Mouse (Mus musculus) gonadal fat pad, adult 2 months (tissue): Measurements from ENCODE around the gene 2200002J24Rik. TPM values are rescaled to one million over a fixed set of nuclear protein-coding genes. Genes with fewer than 3 reads are reported as not detected.

Experiments used
- DNase-seq: peaks from one replicate; pipeline ENCODE4 v3.0.0-alpha.2; 2012; ENCODE audit warnings: low read depth
- polyA plus RNA-seq: library from polyadenylated mRNA; depleted of rRNA; stranded (reverse); fragments of >200 nt; gene quantifications from 2 replicates; pipeline ENCODE4 v1.2.3, GENCODE M21; 2012; rRNA removed

2200002J24Rik gene
- polyA plus RNA-seq = 0.66 and 1.5 TPM in 2 replicates

GRCm38 (mm10) chr7:30698589-30698988 lies at the start of gene 2200002J24Rik:
Gene 2200002J24Rik (plus strand): TSS chr7:30698926.
- DNase-seq = no peak

GRCm38 (mm10) chr7:30649591-30650540 lies 48.9 kb upstream of the 2200002J24Rik start, which contains the start of gene Rbm42:
Gene Rbm42 (minus strand): TSS chr7:30650317.
- peak; percentile 90 for DNase-seq

- DNase-seq = no peak
Observed at GRCm38 (mm10) chr7:30664529-30665200, 34.1 kb upstream of the 2200002J24Rik start, which contains the start of gene Haus5. Gene Haus5 (minus strand): TSS chr7:30664994.

- no peak for DNase-seq
Observed at GRCm38 (mm10) chr7:30665321-30665720, 33.4 kb upstream of the 2200002J24Rik start.

- no peak for DNase-seq
Observed at GRCm38 (mm10) chr7:30669229-30669628, 29.5 kb upstream of the 2200002J24Rik start.

- DNase-seq = no peak
Observed at GRCm38 (mm10) chr7:30671480-30671879, 27.2 kb upstream of the 2200002J24Rik start, which contains the start of gene Pmis2. Gene Pmis2 (minus strand): TSS chr7:30671605.

- no peak for DNase-seq
Observed at GRCm38 (mm10) chr7:30678263-30678975, 20.3 kb upstream of the 2200002J24Rik start.

GRCm38 (mm10) chr7:30681897-30682296 lies 16.8 kb upstream of the 2200002J24Rik start:
- DNase-seq = no peak

- no peak for DNase-seq
Observed at GRCm38 (mm10) chr7:30683425-30683824, 15.3 kb upstream of the 2200002J24Rik start.

GRCm38 (mm10) chr7:30688325-30688724 lies 10.4 kb upstream of the 2200002J24Rik start:
- DNase-seq = no peak

GRCm38 (mm10) chr7:30698101-30698500 lies 625 bp upstream of the 2200002J24Rik start:
- no peak for DNase-seq

GRCm38 (mm10) chr7:30706214-30706882 lies 7.6 kb downstream of the 2200002J24Rik start:
- DNase-seq = no peak

GRCm38 (mm10) chr7:30707441-30707840 lies 8.7 kb downstream of the 2200002J24Rik start:
- DNase-seq = no peak

- DNase-seq = no peak
Observed at GRCm38 (mm10) chr7:30711942-30712341, 13.2 kb downstream of the 2200002J24Rik start, which contains the start of gene Atp4a. Gene Atp4a (plus strand): TSS chr7:30712209.

- no peak for DNase-seq
Observed at GRCm38 (mm10) chr7:30717006-30717715, 18.4 kb downstream of the 2200002J24Rik start.

- DNase-seq = no peak
Observed at GRCm38 (mm10) chr7:30717716-30718046, 19.0 kb downstream of the 2200002J24Rik start.

- no peak for DNase-seq
Observed at GRCm38 (mm10) chr7:30719669-30720068, 20.9 kb downstream of the 2200002J24Rik start.

GRCm38 (mm10) chr7:30721286-30721685 lies 22.6 kb downstream of the 2200002J24Rik start:
- no peak for DNase-seq

GRCm38 (mm10) chr7:30723274-30723953 lies 24.7 kb downstream of the 2200002J24Rik start:
- DNase-seq = no peak

- no peak for DNase-seq
Observed at GRCm38 (mm10) chr7:30728214-30728613, 29.5 kb downstream of the 2200002J24Rik start.
